Mouse (Mus musculus) midbrain, embryonic 15.5 days (tissue): ENCODE measurements around the gene Gast. TPM values are rescaled to one million over a fixed set of nuclear protein-coding genes. Genes with fewer than 3 reads are reported as not detected.
A peak's percentile ranks its signal among the peaks of the same experiment; 100 is the strongest.
"Not testable (repeated sequence)": the region's sequence is repeated elsewhere in the genome, so short reads cannot be mapped to it uniquely, and the experiment has no call there.

Experiments
- ATAC-seq: fragments of 200-750 bp; cut with Nextera tagmentation; replicated peaks from 2 replicates; pipeline ENCODE4 v1.8.0; 2017; ENCODE audit warnings: moderate TSS enrichment
- H3K27ac ChIP-seq: fragments of 300-500 bp; sonication (generic); 2 replicates; pipeline ENCODE4 v1.5.1; 2015; ENCODE audit warnings: mild to moderate bottlenecking, inconsistent platforms
- H3K27me3 ChIP-seq: fragments of 300-500 bp; sonication (generic); replicated peaks from 2 replicates; pipeline ENCODE4 v1.6.1; 2015; ENCODE audit warnings: inconsistent platforms
- H3K36me3 ChIP-seq: fragments of 300-500 bp; sonication (generic); replicated peaks from 2 replicates; pipeline ENCODE4 v1.6.1; 2015; ENCODE audit warnings: inconsistent platforms
- H3K4me1 ChIP-seq: fragments of 300-500 bp; sonication (generic); 2 replicates; pipeline ENCODE4 v1.6.1; 2015; ENCODE audit warnings: inconsistent platforms
- H3K4me2 ChIP-seq: fragments of 300-500 bp; sonication (generic); 2 replicates; pipeline ENCODE4 v1.6.1; 2015; ENCODE audit warnings: inconsistent platforms, mild to moderate bottlenecking, moderate library complexity
- H3K4me3 ChIP-seq: fragments of 300-500 bp; sonication (generic); 2 replicates; pipeline ENCODE4 v1.5.1; 2015; ENCODE audit warnings: mild to moderate bottlenecking, inconsistent platforms
- H3K9ac ChIP-seq: fragments of 300-500 bp; sonication (generic); 2 replicates; pipeline ENCODE4 v1.6.1; 2015; ENCODE audit warnings: mild to moderate bottlenecking, inconsistent platforms
- H3K9me3 ChIP-seq: fragments of 300-500 bp; sonication (generic); 2 replicates; pipeline ENCODE4 v1.6.1; 2016; ENCODE audit warnings: inconsistent platforms
- WGBS: fragments of 180-500 bp; shearing (Covaris S2); methylation state at CpG from one replicate; pipeline ENCODE4 v1.1.7; 2015; ENCODE audit warnings: mixed read lengths; 5-methylcytosine and 5-hydroxymethylcytosine counted together
- polyA plus RNA-seq: library from polyadenylated mRNA; unstranded; fragments of >200 nt; fragmentation: Nextera tagmentation; extraction: Ambion mirVana; gene quantifications from 2 replicates; pipeline ENCODE4 v1.2.1, GENCODE M21; 2015

Gene Gast
- polyA plus RNA-seq, 1 experiment from 2014 or later: 2.0 TPM

DNA sequence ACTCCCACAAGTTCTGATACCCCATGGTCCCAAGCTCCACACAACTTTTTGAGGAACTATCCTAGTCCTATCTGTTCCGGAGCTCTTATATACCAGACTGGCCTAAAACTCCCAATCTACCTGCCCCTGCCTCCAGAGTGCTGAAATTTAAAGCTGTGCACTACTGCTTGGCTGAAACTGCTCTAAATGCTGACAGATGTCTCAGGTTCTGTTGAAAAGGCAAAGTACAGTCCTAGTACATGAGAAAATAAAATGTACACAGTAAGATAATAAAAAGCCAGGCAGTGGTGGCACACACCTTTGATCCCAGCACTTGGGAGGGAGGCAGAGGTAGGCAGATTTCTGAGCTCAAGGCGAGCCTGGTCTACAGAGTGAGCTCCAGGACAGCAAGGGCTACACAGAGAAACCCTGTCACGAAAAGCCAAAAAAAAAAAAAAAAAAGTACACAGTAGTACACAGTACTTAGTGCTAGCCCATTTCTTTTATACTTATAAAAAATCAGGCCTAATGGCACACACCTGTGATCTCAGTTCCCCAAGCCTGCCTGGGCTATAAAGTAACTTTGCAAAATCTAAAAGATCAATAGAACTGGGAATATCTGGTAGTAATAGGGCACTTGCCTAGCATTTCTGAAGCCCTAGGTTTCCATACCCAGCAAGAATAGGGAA lies 11.5 kb upstream of the Gast start:
- Histone ChIP-seq H3K4me2 (no peak overlapping the region), H3K4me3 (no peak overlapping the region), H3K27ac (no peak overlapping the region), H3K27me3 (no peaks in the 10 kb centered on the region), H3K9me3 (no peaks in the 10 kb centered on the region), H3K36me3 (peaks cover 11% of the 10 kb centered on the region; the same call in 1 of the 2 replicates), H3K4me1 (peaks cover 20% of the 10 kb centered on the region), H3K9ac (no peak overlapping the region)
- 63% methylated on average over 3 of the region's 3 CpGs for WGBS
- ATAC-seq: no peak

GRCm38 (mm10) chr11:100323578-100323977 lies 10.6 kb upstream of the Gast start:
- H3K27me3 ChIP-seq: no peaks in the 10 kb centered on the region
- no peak overlapping the region for H3K4me3 ChIP-seq
- no peak overlapping the region for H3K27ac ChIP-seq
- H3K4me1 ChIP-seq: peaks cover 20% of the 10 kb centered on the region
- H3K9me3 ChIP-seq: no peaks in the 10 kb centered on the region
- WGBS: 18% methylated on average over 3 of the region's 3 CpGs
- H3K4me2 ChIP-seq: no peak overlapping the region
- H3K9ac ChIP-seq: no peak overlapping the region
- H3K36me3 ChIP-seq: peaks cover 11% of the 10 kb centered on the region; the same call in 1 of the 2 replicates
- ATAC-seq: no peak

DNA sequence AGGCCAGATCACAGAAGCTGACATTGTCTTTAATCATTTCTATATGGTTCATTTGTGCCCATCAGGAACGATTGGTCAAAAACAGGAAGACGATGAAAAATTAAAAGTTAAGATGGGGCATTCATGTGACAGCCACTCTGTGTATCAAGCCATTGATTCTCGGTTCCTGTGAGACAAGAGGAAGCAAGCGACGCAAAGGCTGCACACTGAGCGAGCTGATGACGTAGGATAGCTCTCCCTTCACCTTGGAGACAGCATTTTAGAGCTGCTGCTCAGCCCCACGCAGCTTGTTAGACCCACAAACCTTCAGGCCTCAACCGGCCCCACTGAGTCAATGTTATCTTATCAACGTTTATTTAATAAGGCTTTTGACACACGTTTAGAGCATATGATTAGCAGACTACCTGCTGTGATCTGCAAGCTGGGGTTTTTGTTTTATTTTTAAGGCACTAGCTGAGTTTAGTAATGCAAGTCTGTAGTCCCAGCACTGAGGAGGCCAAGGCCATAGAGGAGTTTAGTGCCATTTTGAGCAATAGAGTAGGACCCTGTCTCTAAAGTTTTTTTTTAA lies 9.1 kb upstream of the Gast start:
- Histone ChIP-seq H3K4me1 (peaks cover 21% of the 10 kb centered on the region), H3K27ac (peak overlapping the region; percentile 9; the same call in 1 of the 2 replicates), H3K4me3 (no peak overlapping the region), H3K9ac (no peak overlapping the region), H3K9me3 (no peaks in the 10 kb centered on the region), H3K36me3 (peaks cover 11% of the 10 kb centered on the region; the same call in 1 of the 2 replicates), H3K4me2 (no peak overlapping the region), H3K27me3 (no peaks in the 10 kb centered on the region)
- 64% methylated on average over 11 of the region's 11 CpGs for WGBS
- ATAC-seq: no peak

DNA sequence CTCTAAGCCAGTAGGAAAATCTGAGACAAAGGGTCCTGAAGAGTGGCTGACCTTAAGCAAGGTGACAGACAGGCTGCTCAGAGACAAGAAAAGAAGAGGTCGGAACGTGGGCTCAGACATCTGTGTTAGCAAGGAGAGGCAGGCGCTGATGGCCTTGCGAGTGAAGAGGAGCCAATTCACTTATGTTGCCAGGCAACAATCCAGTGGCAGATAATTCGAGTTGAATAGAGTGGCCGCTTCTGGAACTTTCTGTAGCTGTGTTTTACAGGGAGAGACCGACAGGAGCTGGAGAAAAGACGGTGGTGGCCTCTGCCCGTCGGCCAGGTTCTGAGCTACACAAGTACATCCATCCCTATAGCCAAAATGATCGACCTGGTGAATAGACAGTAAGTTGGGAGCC lies 6.9 kb upstream of the Gast start:
- no peaks in the 10 kb centered on the region for H3K9me3 ChIP-seq
- no peak overlapping the region for H3K9ac ChIP-seq
- H3K36me3 ChIP-seq: peaks cover 4% of the 10 kb centered on the region; the same call in 1 of the 2 replicates
- H3K4me2 ChIP-seq: no peak overlapping the region
- H3K4me3 ChIP-seq: no peak overlapping the region
- peak overlapping the region; percentile 66 for H3K27ac ChIP-seq
- H3K27me3 ChIP-seq: no peaks in the 10 kb centered on the region
- 47% methylated on average over 11 of the region's 11 CpGs for WGBS
- no peak for ATAC-seq
- H3K4me1 ChIP-seq: peaks cover 20% of the 10 kb centered on the region

- Histone ChIP-seq H3K27ac (peak overlapping the region; percentile 66), H3K9ac (no peak overlapping the region), H3K4me3 (no peak overlapping the region), H3K36me3 (0 out of 2 replicates have a peak, but pooled peaks cover under 1% of the 10 kb centered on the region), H3K4me2 (no peak overlapping the region), H3K9me3 (no peaks in the 10 kb centered on the region), H3K27me3 (no peaks in the 10 kb centered on the region), H3K4me1 (peaks cover 24% of the 10 kb centered on the region)
- WGBS: 86% methylated on average over 6 of the region's 6 CpGs
- no peak for ATAC-seq
Measured at GRCm38 (mm10) chr11:100327761-100328160, 6.4 kb upstream of the Gast start.

DNA sequence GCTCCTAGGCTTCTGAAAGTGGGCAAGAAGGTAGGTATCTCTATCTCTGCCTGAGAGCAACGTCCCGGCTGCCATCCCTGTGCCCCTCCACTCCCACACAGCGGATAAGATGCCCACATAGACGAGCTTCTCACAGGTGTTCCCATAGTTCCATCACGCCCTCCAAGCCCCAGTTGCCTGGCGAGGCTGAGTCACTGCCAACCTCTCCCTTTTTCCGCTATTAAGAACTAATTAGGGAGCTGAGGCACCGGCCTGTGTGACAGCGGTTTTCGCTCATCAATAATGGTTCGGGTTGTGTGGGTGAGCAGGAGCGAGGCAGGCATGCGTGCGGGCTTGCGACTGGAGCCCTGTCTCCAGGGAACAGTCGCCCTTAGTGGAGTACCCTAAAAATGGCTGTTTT lies 4.0 kb upstream of the Gast start:
- no peaks in the 10 kb centered on the region for H3K27me3 ChIP-seq
- peaks cover 44% of the 10 kb centered on the region for H3K4me1 ChIP-seq
- ATAC-seq: no peak
- H3K36me3 ChIP-seq: no peaks in the 10 kb centered on the region
- H3K9ac ChIP-seq: no peak overlapping the region
- H3K9me3 ChIP-seq: no peaks in the 10 kb centered on the region
- H3K4me2 ChIP-seq: no peak overlapping the region
- H3K4me3 ChIP-seq: no peak overlapping the region
- H3K27ac ChIP-seq: 0 out of 2 replicates have a peak overlapping the region, but pooled peaks have one; percentile 53
- 58% methylated on average over 16 of the region's 16 CpGs for WGBS

DNA sequence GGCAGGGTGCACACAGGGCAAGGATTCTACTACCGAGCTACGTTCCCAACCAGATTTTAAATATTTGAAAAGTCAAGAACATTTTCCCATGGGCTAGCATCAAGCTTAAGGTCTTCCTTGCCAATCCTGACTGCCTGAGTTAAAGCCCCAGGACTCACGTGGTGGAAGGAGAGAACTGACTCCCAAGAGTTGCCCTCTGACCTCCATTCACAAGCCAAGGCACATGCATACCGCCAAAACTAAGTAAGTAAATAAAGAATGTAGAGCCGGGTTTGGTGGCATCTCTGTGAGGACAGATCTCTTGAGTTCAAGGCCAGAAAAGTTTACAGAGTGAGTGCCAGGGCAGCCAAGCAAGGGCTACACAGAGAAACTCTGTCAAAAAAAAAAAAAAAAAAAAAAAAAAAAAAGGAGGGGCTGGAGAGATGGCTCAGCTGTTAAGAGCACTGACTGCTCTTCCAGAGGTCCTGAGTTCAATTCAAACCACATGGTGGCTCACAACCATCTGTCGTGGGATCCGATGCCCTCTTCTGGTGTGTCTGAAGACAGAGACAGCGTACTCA lies 3.3 kb upstream of the Gast start:
- H3K27ac ChIP-seq, H3K36me3 ChIP-seq, H3K4me2 ChIP-seq, ATAC-seq, H3K9ac ChIP-seq, H3K9me3 ChIP-seq, H3K4me3 ChIP-seq, H3K27me3 ChIP-seq: not testable (repeated sequence)
- 61% methylated on average over 8 of the region's 8 CpGs for WGBS
- peaks cover 47% of the 10 kb centered on the region for H3K4me1 ChIP-seq

DNA sequence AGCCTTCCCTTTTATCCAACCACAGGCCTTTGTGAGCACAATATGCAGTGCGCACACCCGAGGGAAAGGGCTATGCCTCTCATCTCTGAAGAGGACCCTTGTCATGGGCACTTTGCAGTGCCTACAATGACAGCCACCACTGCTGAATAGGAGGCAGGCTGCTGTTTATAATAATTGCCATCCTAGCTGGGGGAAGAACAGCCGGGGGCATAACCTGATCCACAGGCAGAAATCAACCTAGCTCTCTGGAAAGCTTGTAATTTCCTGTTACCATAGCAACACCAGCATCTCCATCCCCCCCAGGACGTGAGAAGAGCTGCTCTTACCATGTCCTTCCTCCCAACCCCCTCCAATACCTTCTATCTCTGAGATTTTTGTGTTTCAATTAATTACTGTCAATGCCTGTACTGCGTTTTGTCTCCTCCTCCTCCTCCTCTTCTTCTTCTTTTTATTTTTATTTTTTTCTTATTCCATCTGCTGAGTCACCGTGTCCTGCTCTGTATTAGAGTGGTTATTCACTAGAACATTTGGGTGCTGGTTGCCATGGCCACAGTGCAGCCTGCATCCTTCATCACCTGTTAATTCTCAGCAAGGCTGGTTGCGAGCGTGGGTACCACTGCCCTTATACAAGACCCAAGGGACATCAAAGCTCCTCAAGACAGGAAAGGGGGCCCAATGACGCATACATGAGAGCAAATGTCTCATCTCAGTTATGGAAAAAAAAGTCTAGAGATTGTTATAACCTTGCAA lies 1.3 kb upstream of the Gast start:
- H3K9ac ChIP-seq: no peak overlapping the region
- 17% methylated on average over 9 of the region's 9 CpGs for WGBS
- peak; percentile 89 for ATAC-seq
- peak overlapping the region; percentile 92 for H3K27ac ChIP-seq
- peaks cover 48% of the 10 kb centered on the region for H3K4me1 ChIP-seq
- peak overlapping the region; percentile 35 for H3K4me2 ChIP-seq
- no peaks in the 10 kb centered on the region for H3K9me3 ChIP-seq
- H3K36me3 ChIP-seq: no peaks in the 10 kb centered on the region
- no peaks in the 10 kb centered on the region for H3K27me3 ChIP-seq
- no peak overlapping the region for H3K4me3 ChIP-seq

- H3K4me1 ChIP-seq: peaks cover 42% of the 10 kb centered on the region
- H3K4me2 ChIP-seq: no peak overlapping the region
- no peaks in the 10 kb centered on the region for H3K36me3 ChIP-seq
- H3K4me3 ChIP-seq: no peak overlapping the region
- peak overlapping the region; percentile 92 for H3K27ac ChIP-seq
- ATAC-seq: no peak
- no peaks in the 10 kb centered on the region for H3K27me3 ChIP-seq
- no peaks in the 10 kb centered on the region for H3K9me3 ChIP-seq
- H3K9ac ChIP-seq: no peak overlapping the region
- 21% methylated on average over 3 of the region's 3 CpGs for WGBS
Measured at GRCm38 (mm10) chr11:100335731-100336130, 1.5 kb downstream of the Gast start.

DNA sequence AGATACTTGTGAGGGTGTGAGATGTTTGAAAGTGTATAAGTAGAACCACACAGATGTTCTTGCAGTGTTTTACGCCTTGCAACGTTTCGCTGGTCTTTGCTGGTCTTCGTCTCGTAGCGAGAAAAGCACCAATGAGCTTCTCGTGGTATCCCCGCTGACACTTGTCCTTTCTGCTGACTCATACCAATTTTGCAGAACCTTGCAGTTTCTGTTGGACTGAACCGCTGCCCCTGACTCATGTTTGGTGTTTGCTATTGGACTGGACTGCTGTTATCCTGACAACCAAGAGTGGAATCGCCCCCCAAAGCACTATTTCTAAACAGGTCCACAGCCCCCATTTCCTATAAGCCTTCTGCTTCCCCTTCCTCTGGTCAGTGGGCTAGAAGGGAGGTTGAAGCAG lies 10.1 kb downstream of the Gast start:
- H3K4me2 ChIP-seq: no peak overlapping the region
- ATAC-seq: no peak
- H3K4me1 ChIP-seq: no peaks in the 10 kb centered on the region
- H3K9me3 ChIP-seq: no peaks in the 10 kb centered on the region
- no peak overlapping the region for H3K9ac ChIP-seq
- H3K27me3 ChIP-seq: no peaks in the 10 kb centered on the region
- no peak overlapping the region for H3K27ac ChIP-seq
- no peaks in the 10 kb centered on the region for H3K36me3 ChIP-seq
- 92% methylated on average over 10 of the region's 10 CpGs for WGBS
- no peak overlapping the region for H3K4me3 ChIP-seq

- Histone ChIP-seq H3K36me3 (no peaks in the 10 kb centered on the region), H3K27me3 (no peaks in the 10 kb centered on the region), H3K4me1 (peaks cover 28% of the 10 kb centered on the region), H3K4me2 (0 out of 2 replicates have a peak overlapping the region, but pooled peaks have one; percentile 3), H3K4me3 (no peak overlapping the region), H3K27ac (no peak overlapping the region; the same call in 1 of the 2 replicates), H3K9ac (no peak overlapping the region; the same call in 1 of the 2 replicates), H3K9me3 (no peaks in the 10 kb centered on the region)
- 32% methylated on average over 10 of the region's 10 CpGs for WGBS
- no peak for ATAC-seq
Measured at GRCm38 (mm10) chr11:100352076-100352857, 18.1 kb downstream of the Gast start.
